Mouse (Mus musculus) lung, embryonic 16.5 days (tissue): ENCODE results near the gene 1110008L16Rik. TPM values are rescaled to one million over a fixed set of nuclear protein-coding genes. Genes with fewer than 3 reads are reported as not detected.
"Not testable (repeated sequence)": the region's sequence is repeated elsewhere in the genome, so short reads cannot be mapped to it uniquely, and the experiment has no call there.

Source experiments
- ATAC-seq: fragments of 200-750 bp; cut with Nextera tagmentation; 2 replicates; pipeline ENCODE4 v1.8.0; 2017; ENCODE audit warnings: low read depth, mild to moderate bottlenecking, moderate library complexity
- H3K27ac ChIP-seq: fragments of 300-500 bp; sonication (generic); 2 replicates; pipeline ENCODE4 v1.5.1; 2014; ENCODE audit warnings: mild to moderate bottlenecking, control low read depth, low read length
- H3K27me3 ChIP-seq: fragments of 300-500 bp; sonication (generic); 2 replicates; pipeline ENCODE4 v1.6.1; 2014; ENCODE audit warnings: low read depth, low read length, mixed read lengths; ENCODE audit not compliant: control insufficient read depth, insufficient read depth
- H3K36me3 ChIP-seq: fragments of 300-500 bp; sonication (generic); 2 replicates; pipeline ENCODE4 v1.6.1; 2014; ENCODE audit warnings: low read length; ENCODE audit not compliant: control insufficient read depth, insufficient read depth
- H3K4me1 ChIP-seq: fragments of 300-500 bp; sonication (generic); replicated peaks from 2 replicates; pipeline ENCODE4 v1.6.1; 2014; ENCODE audit warnings: low read length, mixed read lengths; ENCODE audit not compliant: control insufficient read depth, insufficient read depth
- H3K4me2 ChIP-seq: fragments of 300-500 bp; sonication (generic); 2 replicates; pipeline ENCODE4 v1.6.1; 2014; ENCODE audit warnings: low read depth, low read length, control low read depth
- H3K4me3 ChIP-seq: fragments of 300-500 bp; sonication (generic); 2 replicates; pipeline ENCODE4 v1.5.1; 2014; ENCODE audit warnings: mild to moderate bottlenecking, low read length, control low read depth
- H3K9ac ChIP-seq: fragments of 300-500 bp; sonication (generic); 2 replicates; pipeline ENCODE4 v1.6.1; 2014; ENCODE audit warnings: low read length, control low read depth
- H3K9me3 ChIP-seq: fragments of 300-500 bp; sonication (generic); 2 replicates; pipeline ENCODE4 v1.6.1; 2016; ENCODE audit warnings: low read length; ENCODE audit not compliant: control insufficient read depth
- WGBS: fragments of 180-500 bp; shearing (Covaris S2); extraction: QIAGEN DNeasy Blood & Tissue Kit; methylation state at CpG from one replicate; pipeline ENCODE4 v1.1.7; 2014; 5-methylcytosine and 5-hydroxymethylcytosine counted together
- polyA plus RNA-seq: library from polyadenylated mRNA; unstranded; fragments of >200 nt; fragmentation: Nextera tagmentation; extraction: Ambion mirVana; gene quantifications from 2 replicates; pipeline ENCODE4 v1.2.1, GENCODE M21; 2015

1110008L16Rik gene
- 13.2 and 16.6 TPM in 2 replicates for polyA plus RNA-seq

DNA sequence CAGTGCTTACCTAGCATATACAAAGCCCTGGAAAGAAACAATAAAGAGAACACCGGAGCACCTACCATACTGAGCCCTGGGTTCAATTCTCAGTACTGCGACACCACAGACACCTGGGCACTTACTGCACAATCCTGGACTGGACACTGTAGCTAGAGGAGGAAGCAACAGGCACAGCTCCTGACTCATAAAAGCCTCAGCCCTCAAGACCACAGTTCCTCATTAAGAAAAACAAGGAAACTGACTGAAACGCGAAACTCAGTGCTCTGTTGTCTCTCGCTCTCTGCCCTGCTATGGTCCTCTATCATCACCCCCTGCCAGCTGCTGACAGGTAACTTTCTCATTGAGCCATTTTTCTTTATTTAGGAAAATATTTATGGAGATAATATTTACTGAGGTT, at the start of gene 1110008L16Rik:
Gene 1110008L16Rik (plus strand): TSS at position 242 of the 400 bp plus-strand sequence.
- WGBS, result 70% methylated on average over 5 of the region's 5 CpGs
- no peak within 1 kb of the TSS for H3K4me2 ChIP-seq
- no peak within 1 kb of the TSS for H3K9ac ChIP-seq
- H3K36me3 ChIP-seq, result peaks cover 11% of the 10 kb centered on the region; the same call in 1 of the 2 replicates
- H3K4me1 ChIP-seq, result peaks cover 14% of the 10 kb centered on the region
- no peaks in the 10 kb centered on the region for H3K9me3 ChIP-seq
- no peak within 1 kb of the TSS for H3K4me3 ChIP-seq
- ATAC-seq, result no peak
- no peaks in the 10 kb centered on the region for H3K27me3 ChIP-seq
- no peak within 1 kb of the TSS for H3K27ac ChIP-seq

DNA sequence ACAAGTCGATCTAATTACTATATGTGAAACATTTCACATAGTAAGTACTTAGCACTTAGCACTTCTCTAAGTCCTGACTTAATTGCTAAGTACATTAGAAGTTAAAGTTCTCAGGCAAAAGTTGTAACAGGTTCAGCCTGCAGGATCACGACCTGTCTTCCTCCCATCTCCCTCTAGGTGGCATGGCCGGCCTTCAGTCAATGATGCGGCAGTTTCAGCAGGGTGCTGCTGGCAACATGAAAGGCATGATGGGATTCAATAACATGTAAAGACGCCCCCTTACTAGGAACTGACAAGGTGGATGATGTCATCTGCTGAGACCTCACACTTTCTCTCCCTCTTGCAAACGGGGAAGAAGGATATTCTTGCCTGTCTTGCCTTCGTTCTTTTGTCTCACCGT, 37.4 kb upstream of the 1110008L16Rik start:
- H3K4me1 ChIP-seq, H3K36me3 ChIP-seq, H3K27ac ChIP-seq, H3K4me3 ChIP-seq, H3K9me3 ChIP-seq, H3K27me3 ChIP-seq, H3K9ac ChIP-seq, H3K4me2 ChIP-seq, ATAC-seq: not testable (repeated sequence)
- WGBS, result no CpG with 5 or more reads among the region's 8 CpGs

DNA sequence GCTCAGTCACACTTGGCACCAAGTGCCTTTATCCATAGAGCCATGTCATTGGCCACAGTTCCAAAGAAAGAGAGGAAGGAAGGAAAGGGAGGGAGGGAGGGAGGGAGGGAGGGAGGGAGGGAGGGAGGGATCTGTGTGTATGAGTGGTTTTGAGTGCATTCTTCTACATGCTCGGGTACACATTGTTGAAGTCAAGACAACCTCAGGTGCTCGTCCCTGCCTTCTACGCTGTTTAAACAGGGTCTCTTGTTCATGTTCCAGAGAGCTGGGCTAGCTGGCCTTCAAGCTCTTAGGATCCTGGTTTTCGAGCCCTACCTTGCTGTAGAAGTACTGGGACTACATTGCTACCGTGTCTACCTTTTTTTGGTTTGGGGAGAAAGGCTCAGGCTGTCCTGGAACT, 36.0 kb upstream of the 1110008L16Rik start:
- not testable (repeated sequence) for H3K27me3 ChIP-seq, H3K9me3 ChIP-seq, H3K4me3 ChIP-seq, H3K36me3 ChIP-seq, H3K4me2 ChIP-seq, H3K27ac ChIP-seq, H3K4me1 ChIP-seq, H3K9ac ChIP-seq
- peak; percentile 67 for ATAC-seq
- no CpG with 5 or more reads among the region's 5 CpGs for WGBS

DNA sequence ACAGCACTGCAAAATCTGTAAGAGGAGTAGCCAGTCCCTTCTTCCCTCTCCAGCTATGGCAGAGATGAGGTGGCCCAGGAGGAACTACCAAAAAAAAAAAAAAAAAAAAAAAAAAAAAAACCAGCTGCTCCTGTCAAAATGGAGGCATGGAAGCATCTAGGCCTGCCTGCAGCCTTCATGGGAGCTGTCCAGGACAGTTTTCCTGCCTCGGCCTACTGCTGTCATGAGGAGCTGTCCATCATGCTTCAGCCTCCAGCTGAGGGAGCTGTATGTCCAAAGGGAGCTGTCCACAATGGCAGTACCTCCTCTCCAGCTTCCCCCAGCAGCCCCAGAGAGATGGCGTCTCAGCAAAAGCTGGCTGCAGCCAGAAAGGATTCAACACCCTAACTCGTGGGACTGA, 27.1 kb upstream of the 1110008L16Rik start:
- no peak overlapping the region for H3K27ac ChIP-seq
- H3K9me3 ChIP-seq, result no peaks in the 10 kb centered on the region
- H3K4me3 ChIP-seq, result no peak overlapping the region
- no peaks in the 10 kb centered on the region for H3K36me3 ChIP-seq
- H3K9ac ChIP-seq, result no peak overlapping the region
- 80% methylated on average over 3 of the region's 3 CpGs for WGBS
- H3K27me3 ChIP-seq, result no peaks in the 10 kb centered on the region
- H3K4me2 ChIP-seq, result no peak overlapping the region
- no peak for ATAC-seq
- H3K4me1 ChIP-seq, result no peaks in the 10 kb centered on the region

DNA sequence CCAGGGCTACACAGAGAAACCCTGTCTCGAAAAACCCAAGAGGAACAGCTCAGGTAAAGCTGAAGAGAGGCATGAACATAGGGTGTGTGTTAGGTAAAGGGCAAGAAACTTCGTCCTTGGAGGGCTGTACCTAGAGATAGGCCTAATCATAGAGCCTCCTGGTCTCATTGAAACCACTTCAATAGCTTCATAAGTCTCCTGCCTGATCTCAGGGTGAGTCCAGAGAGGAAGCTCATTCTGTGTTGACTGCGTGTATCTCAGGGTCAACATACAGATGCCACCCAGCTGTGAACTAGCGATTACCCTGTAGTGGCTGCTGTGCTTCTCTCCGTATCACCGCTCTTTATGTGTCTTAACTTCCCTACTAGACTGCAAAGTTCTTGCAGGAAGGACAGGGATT, 21.8 kb upstream of the 1110008L16Rik start:
- H3K36me3 ChIP-seq, H3K4me1 ChIP-seq, ATAC-seq, H3K9me3 ChIP-seq, H3K4me2 ChIP-seq, H3K9ac ChIP-seq, H3K4me3 ChIP-seq, H3K27ac ChIP-seq, H3K27me3 ChIP-seq: not testable (repeated sequence)
- 85% methylated on average over 3 of the region's 6 CpGs for WGBS

DNA sequence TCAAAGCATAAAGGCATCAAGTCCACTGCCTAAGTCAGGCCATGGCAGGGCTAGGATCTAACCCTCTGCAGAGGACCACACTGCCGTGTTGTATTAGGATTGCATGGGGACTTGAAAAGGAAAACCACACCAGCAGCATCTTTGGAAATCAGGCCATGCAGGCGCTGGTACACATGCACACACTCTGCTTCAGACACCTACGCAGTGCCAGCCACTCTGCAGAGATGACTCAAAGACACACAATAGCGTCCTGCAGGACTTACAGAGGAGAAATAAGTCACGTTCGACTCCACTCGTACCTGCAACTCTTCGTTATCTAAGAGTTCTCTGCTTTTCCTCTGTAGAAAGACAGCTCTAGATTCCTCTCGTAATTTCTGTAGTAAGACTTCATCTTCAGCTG, 1.3 kb upstream of the 1110008L16Rik start:
- Histone ChIP-seq H3K4me3 (no peak overlapping the region), H3K4me1 (peaks cover 7% of the 10 kb centered on the region; the same call in 1 of the 2 replicates), H3K27ac (no peak overlapping the region), H3K36me3 (peaks cover 11% of the 10 kb centered on the region; the same call in 1 of the 2 replicates), H3K27me3 (no peaks in the 10 kb centered on the region), H3K9ac (no peak overlapping the region), H3K9me3 (no peaks in the 10 kb centered on the region), H3K4me2 (no peak overlapping the region)
- 92% methylated on average over 9 of the region's 9 CpGs for WGBS
- ATAC-seq, result no peak

DNA sequence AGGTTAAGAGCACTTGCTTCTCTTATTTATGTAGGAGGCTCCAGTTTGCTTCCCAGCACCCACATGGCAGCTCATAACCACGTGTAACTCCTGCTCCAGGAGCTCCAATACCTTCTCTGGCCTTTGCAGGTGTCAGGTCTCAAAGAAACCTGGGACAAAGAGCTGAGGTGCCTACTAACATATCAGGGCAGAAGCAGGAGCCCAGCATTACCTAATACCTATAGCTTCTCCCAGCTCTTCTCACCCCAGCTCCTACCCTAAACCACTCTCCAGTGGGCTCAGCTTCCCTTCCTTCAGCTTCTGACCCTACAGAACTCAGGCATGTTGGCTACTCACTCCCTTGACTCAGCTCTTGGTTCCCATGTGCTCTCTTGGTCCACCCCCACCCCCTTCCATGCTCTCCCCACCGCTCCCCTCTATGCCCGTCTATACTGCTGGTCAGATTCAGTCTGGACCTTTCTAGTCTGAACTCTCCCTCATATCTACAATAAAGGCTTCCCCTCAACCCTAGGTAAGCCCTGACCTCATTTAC, 1.5 kb downstream of the 1110008L16Rik start:
- Histone ChIP-seq H3K4me1 (peaks cover 14% of the 10 kb centered on the region), H3K4me2 (peak overlapping the region; percentile 87; the same call in 1 of the 2 replicates), H3K9ac (no peak overlapping the region), H3K4me3 (no peak overlapping the region), H3K27me3 (no peaks in the 10 kb centered on the region), H3K36me3 (peaks cover 7% of the 10 kb centered on the region; the same call in 1 of the 2 replicates), H3K27ac (no peak overlapping the region), H3K9me3 (no peaks in the 10 kb centered on the region)
- WGBS, result 68% methylated on average over 3 of the region's 3 CpGs
- no peak for ATAC-seq

DNA sequence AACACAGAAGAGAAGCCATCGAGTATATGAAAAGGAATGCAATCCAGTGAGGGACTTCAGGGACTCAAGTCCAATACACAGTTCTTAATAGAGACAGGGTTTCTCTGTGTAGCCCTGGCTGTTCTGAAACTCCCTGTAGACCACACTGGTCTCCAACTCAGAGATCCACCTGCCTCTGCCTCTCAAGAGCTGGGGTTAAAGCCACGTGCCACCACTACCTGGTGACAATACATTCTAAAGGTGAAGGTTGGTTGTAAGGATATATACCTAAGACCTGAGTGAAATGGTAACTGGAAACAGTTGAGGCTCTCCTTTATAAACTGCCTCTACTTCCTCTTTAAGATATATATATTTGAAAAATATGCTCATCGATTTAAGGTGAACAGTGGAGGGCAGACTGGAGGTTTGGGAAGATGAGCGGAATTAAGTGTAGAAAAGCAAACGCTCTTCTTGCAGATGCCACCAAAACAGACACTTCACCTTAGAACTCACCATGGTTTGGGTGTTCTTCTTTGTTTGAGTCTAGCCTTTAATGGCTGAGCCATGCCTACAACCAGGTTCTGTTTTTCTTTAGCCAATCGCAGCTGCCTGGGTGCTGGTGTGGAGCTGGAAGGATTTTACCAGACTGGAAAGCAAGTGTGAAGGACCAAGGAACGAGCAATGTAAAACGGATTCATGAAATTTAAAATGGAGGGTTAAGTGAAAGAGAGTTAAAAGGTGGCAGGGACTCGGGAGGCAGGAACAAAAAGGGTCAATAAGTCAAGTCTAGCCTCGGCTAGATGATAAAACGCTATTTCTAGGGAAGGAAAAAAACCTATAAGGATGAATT, 2.3 kb downstream of the 1110008L16Rik start:
- Histone ChIP-seq H3K27ac (peak overlapping the region; percentile 96), H3K4me3 (peak overlapping the region; percentile 82), H3K4me2 (peak overlapping the region; percentile 87), H3K27me3 (no peaks in the 10 kb centered on the region), H3K4me1 (peaks cover 14% of the 10 kb centered on the region), H3K36me3 (peaks cover 8% of the 10 kb centered on the region), H3K9ac (peak overlapping the region; percentile 85), H3K9me3 (no peaks in the 10 kb centered on the region)
- ATAC-seq, result peak; percentile 1; the same call in 1 of the 2 replicates
- WGBS, result 33% methylated on average over 11 of the region's 11 CpGs

DNA sequence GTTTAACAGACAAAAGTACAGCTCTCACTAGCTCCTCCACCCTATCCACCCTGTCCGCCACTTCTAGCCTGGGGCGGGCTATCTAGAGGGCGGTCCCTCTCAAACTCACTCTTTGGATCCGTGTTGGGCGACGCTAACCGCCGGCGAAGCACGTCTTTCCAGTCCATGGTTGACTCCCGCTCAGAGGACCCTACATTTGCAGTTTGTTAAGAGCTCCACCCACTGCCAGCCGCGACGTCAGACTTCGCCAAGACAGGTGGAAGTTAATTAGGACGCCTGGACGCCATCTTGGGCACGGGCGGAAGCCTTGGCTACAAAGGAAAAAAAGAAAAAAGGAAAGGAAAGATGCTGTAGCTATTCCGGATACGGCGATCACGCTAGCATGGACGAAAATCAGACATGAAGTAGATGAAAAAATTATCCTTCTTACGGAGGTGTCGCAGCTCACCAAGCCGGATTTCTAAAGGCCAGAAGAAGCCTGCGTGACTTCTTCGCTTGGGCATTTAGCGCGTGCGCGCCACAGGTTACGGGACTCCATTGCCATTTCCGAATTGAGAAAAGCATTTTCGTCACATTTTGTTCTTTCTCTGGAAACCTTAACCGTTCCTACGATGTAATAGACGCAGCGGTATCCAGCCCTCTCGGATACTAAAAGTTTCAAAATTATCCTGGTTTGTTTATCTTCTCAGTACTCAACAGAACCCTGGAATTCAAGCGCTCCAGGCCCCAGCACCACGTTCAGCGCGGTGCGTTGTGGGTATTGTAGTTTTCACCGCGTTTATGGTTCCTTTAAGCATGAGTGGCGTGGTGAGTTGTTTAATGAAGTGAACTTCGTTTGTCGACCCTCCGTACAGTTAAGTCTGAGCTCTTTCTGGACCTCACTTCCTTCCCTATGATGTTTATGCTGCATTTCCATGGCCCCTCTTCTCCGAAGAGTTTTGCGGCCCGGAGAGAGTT, 3.4 kb downstream of the 1110008L16Rik start, which contains the start of gene Ppp2r3c:
Gene Ppp2r3c (minus strand): TSS at position 514 of the 957 bp plus-strand sequence.
- peak; percentile 96 for ATAC-seq
- Histone ChIP-seq H3K9ac (peak within 1 kb of the TSS; percentile 85), H3K27me3 (no peaks in the 10 kb centered on the region), H3K4me3 (peak within 1 kb of the TSS; percentile 82), H3K4me1 (peaks cover 14% of the 10 kb centered on the region), H3K4me2 (peak within 1 kb of the TSS; percentile 87), H3K9me3 (no peaks in the 10 kb centered on the region), H3K36me3 (peaks cover 11% of the 10 kb centered on the region), H3K27ac (peak within 1 kb of the TSS; percentile 96)
- under 1% methylated on average over 55 of the region's 55 CpGs for WGBS
